Mouse (Mus musculus): ENCODE data around the gene Sh2d2a. TPM values are rescaled to one million over a fixed set of nuclear protein-coding genes. Genes with fewer than 3 reads are reported as not detected.
"Not testable (repeated sequence)": the region's sequence is repeated elsewhere in the genome, so short reads cannot be mapped to it uniquely, and the experiment has no call there.

The Sh2d2a gene
- polyA plus RNA-seq, 1 experiment from 2014 or later: not detected

GRCm38 (mm10) chr3:87859813-87860212 lies 13.3 kb downstream of the Sh2d2a start:
- Histone ChIP-seq H3K27me3 (no peaks in the 10 kb centered on the region), H3K36me3 (peaks cover 83% of the 10 kb centered on the region), H3K4me2 (replicated peaks) (no peak overlapping the region), H3K4me1 (replicated peaks) (no peaks in the 10 kb centered on the region), H3K4me3 (replicated peaks) (no peak overlapping the region), H3K27ac (no peak overlapping the region; the same call in 1 of the 2 replicates), H3K9me3 (no peaks in the 10 kb centered on the region), H3K9ac (replicated peaks) (no peak overlapping the region)
- peak; percentile 66; the same call in 1 of the 2 replicates for ATAC-seq
- WGBS: 29% methylated on average over 3 of the region's 3 CpGs

GRCm38 (mm10) chr3:87864111-87864510 lies 17.6 kb downstream of the Sh2d2a start:
- H3K4me3 ChIP-seq (replicated peaks); H3K4me2 ChIP-seq (replicated peaks); H3K27ac ChIP-seq; H3K4me1 ChIP-seq (replicated peaks); H3K9ac ChIP-seq (replicated peaks); ATAC-seq; H3K27me3 ChIP-seq; H3K9me3 ChIP-seq: not testable (repeated sequence)
- 94% methylated on average over 4 of the region's 4 CpGs for WGBS
- peaks cover 91% of the 10 kb centered on the region for H3K36me3 ChIP-seq

GRCm38 (mm10) chr3:87877730-87878129 lies 31.2 kb downstream of the Sh2d2a start:
- Histone ChIP-seq H3K9ac (replicated peaks) (no peak overlapping the region), H3K27me3 (no peaks in the 10 kb centered on the region), H3K4me3 (replicated peaks) (no peak overlapping the region), H3K4me2 (replicated peaks) (no peak overlapping the region), H3K36me3 (peaks cover 20% of the 10 kb centered on the region), H3K9me3 (no peaks in the 10 kb centered on the region), H3K27ac (no peak overlapping the region), H3K4me1 (replicated peaks) (peaks cover 4% of the 10 kb centered on the region; the same call in 1 of the 2 replicates)
- no peak for ATAC-seq
- 94% methylated on average over 4 of the region's 4 CpGs for WGBS

- peaks cover 9% of the 10 kb centered on the region for H3K36me3 ChIP-seq
- ATAC-seq: no peak
- peak overlapping the region; percentile 99 for H3K9ac ChIP-seq (replicated peaks)
- no peaks in the 10 kb centered on the region for H3K9me3 ChIP-seq
- no peak overlapping the region for H3K27ac ChIP-seq
- WGBS: 2% methylated on average over 3 of the region's 3 CpGs
- no peaks in the 10 kb centered on the region for H3K27me3 ChIP-seq
- H3K4me3 ChIP-seq (replicated peaks): peak overlapping the region; percentile 99
- peaks cover 22% of the 10 kb centered on the region for H3K4me1 ChIP-seq (replicated peaks)
- peak overlapping the region; percentile 99 for H3K4me2 ChIP-seq (replicated peaks)
Observed at GRCm38 (mm10) chr3:87884291-87884690, 37.7 kb downstream of the Sh2d2a start.

- H3K36me3 ChIP-seq: peaks cover 7% of the 10 kb centered on the region
- peaks cover 22% of the 10 kb centered on the region for H3K4me1 ChIP-seq (replicated peaks)
- WGBS: under 1% methylated on average over 28 of the region's 28 CpGs
- no peaks in the 10 kb centered on the region for H3K27me3 ChIP-seq
- H3K9ac ChIP-seq (replicated peaks): peak overlapping the region; percentile 99
- peak overlapping the region; percentile 99 for H3K4me2 ChIP-seq (replicated peaks)
- peak; percentile 34 for ATAC-seq
- peak overlapping the region; percentile 99 for H3K4me3 ChIP-seq (replicated peaks)
- no peaks in the 10 kb centered on the region for H3K9me3 ChIP-seq
- peak overlapping the region; percentile 82 for H3K27ac ChIP-seq
Observed at GRCm38 (mm10) chr3:87884708-87885251, 38.2 kb downstream of the Sh2d2a start.

GRCm38 (mm10) chr3:87885281-87886003 lies 38.9 kb downstream of the Sh2d2a start, which contains the start of gene Prcc:
Prcc (minus strand) TSS chr3:87885608.
- peaks cover 22% of the 10 kb centered on the region for H3K4me1 ChIP-seq (replicated peaks)
- ATAC-seq: peak; percentile 98
- peak within 1 kb of the TSS; percentile 99 for H3K4me2 ChIP-seq (replicated peaks)
- peak within 1 kb of the TSS; percentile 82 for H3K27ac ChIP-seq
- H3K36me3 ChIP-seq: peaks cover 2% of the 10 kb centered on the region
- under 1% methylated on average over 33 of the region's 33 CpGs for WGBS
- peak within 1 kb of the TSS; percentile 99 for H3K9ac ChIP-seq (replicated peaks)
- no peaks in the 10 kb centered on the region for H3K9me3 ChIP-seq
- H3K4me3 ChIP-seq (replicated peaks): peak within 1 kb of the TSS; percentile 99
- no peaks in the 10 kb centered on the region for H3K27me3 ChIP-seq

- no peak for ATAC-seq
- Histone ChIP-seq H3K27me3 (no peaks in the 10 kb centered on the region), H3K9me3 (no peaks in the 10 kb centered on the region), H3K4me2 (replicated peaks) (peak overlapping the region; percentile 48), H3K27ac (0 out of 2 replicates have a peak overlapping the region, but pooled peaks have one; percentile 25), H3K9ac (replicated peaks) (no peak overlapping the region; the same call in 1 of the 2 replicates), H3K4me3 (replicated peaks) (peak overlapping the region; percentile 99), H3K4me1 (replicated peaks) (peaks cover 22% of the 10 kb centered on the region), H3K36me3 (no peaks in the 10 kb centered on the region)
- WGBS: 15% methylated on average over 10 of the region's 10 CpGs
Observed at GRCm38 (mm10) chr3:87886004-87886365, 39.4 kb downstream of the Sh2d2a start.

GRCm38 (mm10) chr3:87886416-87886815 lies 39.9 kb downstream of the Sh2d2a start:
- H3K27ac ChIP-seq: no peak overlapping the region
- peaks cover 22% of the 10 kb centered on the region for H3K4me1 ChIP-seq (replicated peaks)
- H3K4me3 ChIP-seq (replicated peaks): peak overlapping the region; percentile 99
- peak overlapping the region; percentile 48 for H3K4me2 ChIP-seq (replicated peaks)
- H3K27me3 ChIP-seq: no peaks in the 10 kb centered on the region
- no peak; the same call in 1 of the 2 replicates for ATAC-seq
- no peak overlapping the region for H3K9ac ChIP-seq (replicated peaks)
- WGBS: 84% methylated on average over 6 of the region's 6 CpGs
- H3K9me3 ChIP-seq: no peaks in the 10 kb centered on the region
- no peaks in the 10 kb centered on the region for H3K36me3 ChIP-seq

- H3K27me3 ChIP-seq; H3K36me3 ChIP-seq; H3K9ac ChIP-seq (replicated peaks); H3K4me3 ChIP-seq (replicated peaks); H3K4me2 ChIP-seq (replicated peaks); H3K27ac ChIP-seq; ATAC-seq; H3K9me3 ChIP-seq: not testable (repeated sequence)
- H3K4me1 ChIP-seq (replicated peaks): peaks cover 20% of the 10 kb centered on the region
- 83% methylated on average over 4 of the region's 4 CpGs for WGBS
Observed at GRCm38 (mm10) chr3:87887400-87887799, 40.8 kb downstream of the Sh2d2a start.

GRCm38 (mm10) chr3:87891481-87891880 lies 44.9 kb downstream of the Sh2d2a start:
- WGBS: 42% methylated on average over 3 of the region's 3 CpGs
- H3K9me3 ChIP-seq: no peaks in the 10 kb centered on the region
- no peaks in the 10 kb centered on the region for H3K36me3 ChIP-seq
- H3K4me1 ChIP-seq (replicated peaks): no peaks in the 10 kb centered on the region
- H3K27me3 ChIP-seq: no peaks in the 10 kb centered on the region
- H3K9ac ChIP-seq (replicated peaks): no peak overlapping the region
- ATAC-seq: no peak
- H3K27ac ChIP-seq: no peak overlapping the region
- H3K4me2 ChIP-seq (replicated peaks): no peak overlapping the region
- no peak overlapping the region for H3K4me3 ChIP-seq (replicated peaks)

- Histone ChIP-seq H3K36me3 (no peaks in the 10 kb centered on the region), H3K4me1 (replicated peaks) (no peaks in the 10 kb centered on the region), H3K4me3 (replicated peaks) (no peak overlapping the region), H3K27ac (no peak overlapping the region), H3K9me3 (no peaks in the 10 kb centered on the region), H3K27me3 (no peaks in the 10 kb centered on the region), H3K9ac (replicated peaks) (no peak overlapping the region), H3K4me2 (replicated peaks) (no peak overlapping the region)
- WGBS: 72% methylated on average over 3 of the region's 3 CpGs
- no peak for ATAC-seq
Observed at GRCm38 (mm10) chr3:87893367-87893905, 46.9 kb downstream of the Sh2d2a start.

GRCm38 (mm10) chr3:87899266-87899665 lies 52.7 kb downstream of the Sh2d2a start:
- Histone ChIP-seq H3K36me3 (no peaks in the 10 kb centered on the region), H3K9me3 (no peaks in the 10 kb centered on the region), H3K9ac (replicated peaks) (no peak overlapping the region), H3K27ac (no peak overlapping the region), H3K4me3 (replicated peaks) (no peak overlapping the region), H3K4me1 (replicated peaks) (no peaks in the 10 kb centered on the region), H3K27me3 (no peaks in the 10 kb centered on the region), H3K4me2 (replicated peaks) (no peak overlapping the region)
- no peak for ATAC-seq
- WGBS: 77% methylated on average over 3 of the region's 3 CpGs
